Mouse (Mus musculus) intestine, embryonic 16.5 days (tissue): Measurements from ENCODE around the gene Hoxc5. TPM values are rescaled to one million over a fixed set of nuclear protein-coding genes. Genes with fewer than 3 reads are reported as not detected.

Experiments
- ATAC-seq: fragments of 200-750 bp; cut with Nextera tagmentation; 2 replicates; pipeline ENCODE4 v1.8.0; 2017; ENCODE audit warnings: moderate TSS enrichment, moderate library complexity
- H3K27ac ChIP-seq: fragments of 300-500 bp; sonication (generic); 2 replicates; pipeline ENCODE4 v1.5.1; 2014; ENCODE audit warnings: mild to moderate bottlenecking, low read length
- H3K27me3 ChIP-seq: fragments of 300-500 bp; sonication (generic); replicated peaks from 2 replicates; pipeline ENCODE4 v1.6.1; 2014; ENCODE audit warnings: low read length, control low read depth, mixed read lengths; ENCODE audit not compliant: control insufficient read depth, insufficient read depth
- H3K36me3 ChIP-seq: fragments of 300-500 bp; sonication (generic); 2 replicates; pipeline ENCODE4 v1.6.1; 2014; ENCODE audit warnings: low read length, control low read depth; ENCODE audit not compliant: control insufficient read depth, insufficient read depth
- H3K4me1 ChIP-seq: fragments of 300-500 bp; sonication (generic); 2 replicates; pipeline ENCODE4 v1.6.1; 2014; ENCODE audit warnings: low read length, control low read depth, mixed read lengths; ENCODE audit not compliant: control insufficient read depth, insufficient read depth
- H3K4me2 ChIP-seq: fragments of 300-500 bp; sonication (generic); 2 replicates; pipeline ENCODE4 v1.6.1; 2014; ENCODE audit warnings: low read depth, low read length, control low read depth
- H3K4me3 ChIP-seq: fragments of 300-500 bp; sonication (generic); 2 replicates; pipeline ENCODE4 v1.5.1; 2014; ENCODE audit warnings: mild to moderate bottlenecking, low read length
- H3K9ac ChIP-seq: fragments of 300-500 bp; sonication (generic); 2 replicates; pipeline ENCODE4 v1.6.1; 2014; ENCODE audit warnings: low read depth, low read length
- H3K9me3 ChIP-seq: fragments of 300-500 bp; sonication (generic); 2 replicates; pipeline ENCODE4 v1.6.1; 2016; ENCODE audit warnings: low read length, control low read depth; ENCODE audit not compliant: control insufficient read depth
- WGBS: fragments of 180-500 bp; shearing (Covaris S2); extraction: QIAGEN DNeasy Blood & Tissue Kit; methylation state at CpG from one replicate; pipeline ENCODE4 v1.1.7; 2014; 5-methylcytosine and 5-hydroxymethylcytosine counted together
- polyA plus RNA-seq: library from polyadenylated mRNA; unstranded; fragments of >200 nt; fragmentation: Nextera tagmentation; extraction: Ambion mirVana; gene quantifications from 2 replicates; pipeline ENCODE4 v1.2.1, GENCODE M21; 2015

The Hoxc5 gene
- polyA plus RNA-seq, 1 experiment from 2014 or later, result 6.8 TPM

DNA sequence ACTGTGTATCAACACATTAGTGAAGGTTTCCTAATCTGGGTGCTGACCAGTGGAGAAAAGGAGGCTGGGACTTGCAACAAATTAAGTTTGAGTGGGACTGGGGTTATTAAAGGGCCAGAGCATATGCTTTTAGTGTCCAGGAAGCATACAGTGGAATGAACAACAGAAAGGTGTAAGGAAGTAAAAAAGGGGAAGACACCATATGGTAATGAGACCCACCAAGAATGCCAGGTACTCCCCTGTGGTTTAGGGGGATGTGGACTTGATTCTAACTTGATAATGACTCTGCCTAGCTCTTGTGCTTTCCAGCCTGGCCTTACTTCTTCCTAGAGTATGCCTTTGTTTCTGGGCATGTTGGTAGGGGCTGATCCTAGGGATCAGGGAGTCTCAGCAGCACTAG is 86.0 kb downstream of the Hoxc5 start:
- Histone ChIP-seq H3K4me1 (no peaks in the 10 kb centered on the region), H3K36me3 (no peaks in the 10 kb centered on the region), H3K4me2 (no peak overlapping the region), H3K27me3 (peaks cover 9% of the 10 kb centered on the region; the same call in 1 of the 2 replicates), H3K9me3 (no peaks in the 10 kb centered on the region), H3K9ac (no peak overlapping the region), H3K4me3 (no peak overlapping the region), H3K27ac (no peak overlapping the region)
- no peak for ATAC-seq

- Histone ChIP-seq H3K36me3 (no peaks in the 10 kb centered on the region), H3K4me3 (no peak overlapping the region), H3K4me2 (no peak overlapping the region), H3K27ac (no peak overlapping the region), H3K27me3 (peaks cover 12% of the 10 kb centered on the region; the same call in 1 of the 2 replicates), H3K9ac (no peak overlapping the region), H3K4me1 (peaks cover 10% of the 10 kb centered on the region), H3K9me3 (no peaks in the 10 kb centered on the region)
- ATAC-seq, result no peak
- WGBS, result 57% methylated on average over 2 of the region's 2 CpGs
Observed at GRCm38 (mm10) chr15:103056396-103056795, 89.2 kb downstream of the Hoxc5 start.

DNA sequence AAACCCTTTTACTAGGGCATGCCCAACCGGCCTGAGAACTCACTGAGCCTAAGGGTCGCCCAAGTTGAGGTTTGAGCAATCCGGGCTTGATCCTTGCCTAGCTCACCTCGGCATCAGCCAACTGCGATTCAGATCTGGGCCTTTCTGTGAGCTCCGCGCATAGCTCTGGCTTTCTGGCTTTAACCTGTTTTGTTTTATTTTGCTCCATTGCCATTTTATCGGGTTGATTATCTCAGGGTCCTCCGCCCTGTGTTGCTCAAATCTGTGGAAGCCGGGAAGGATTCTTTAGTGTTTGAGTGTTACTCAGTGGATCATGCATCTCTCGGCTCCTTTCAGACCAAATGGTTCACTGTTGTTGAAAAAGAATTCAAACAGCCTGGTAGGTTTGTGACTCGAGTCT is 91.5 kb downstream of the Hoxc5 start:
- peak overlapping the region; percentile 48 for H3K4me2 ChIP-seq
- no peaks in the 10 kb centered on the region for H3K9me3 ChIP-seq
- H3K27me3 ChIP-seq, result peaks cover 18% of the 10 kb centered on the region
- peak overlapping the region; percentile 25 for H3K4me3 ChIP-seq
- ATAC-seq, result no peak
- WGBS, result 26% methylated on average over 12 of the region's 12 CpGs
- H3K4me1 ChIP-seq, result peaks cover 18% of the 10 kb centered on the region
- H3K27ac ChIP-seq, result 0 out of 2 replicates have a peak overlapping the region, but pooled peaks have one; percentile 1
- H3K9ac ChIP-seq, result peak overlapping the region; percentile 68
- H3K36me3 ChIP-seq, result no peaks in the 10 kb centered on the region

DNA sequence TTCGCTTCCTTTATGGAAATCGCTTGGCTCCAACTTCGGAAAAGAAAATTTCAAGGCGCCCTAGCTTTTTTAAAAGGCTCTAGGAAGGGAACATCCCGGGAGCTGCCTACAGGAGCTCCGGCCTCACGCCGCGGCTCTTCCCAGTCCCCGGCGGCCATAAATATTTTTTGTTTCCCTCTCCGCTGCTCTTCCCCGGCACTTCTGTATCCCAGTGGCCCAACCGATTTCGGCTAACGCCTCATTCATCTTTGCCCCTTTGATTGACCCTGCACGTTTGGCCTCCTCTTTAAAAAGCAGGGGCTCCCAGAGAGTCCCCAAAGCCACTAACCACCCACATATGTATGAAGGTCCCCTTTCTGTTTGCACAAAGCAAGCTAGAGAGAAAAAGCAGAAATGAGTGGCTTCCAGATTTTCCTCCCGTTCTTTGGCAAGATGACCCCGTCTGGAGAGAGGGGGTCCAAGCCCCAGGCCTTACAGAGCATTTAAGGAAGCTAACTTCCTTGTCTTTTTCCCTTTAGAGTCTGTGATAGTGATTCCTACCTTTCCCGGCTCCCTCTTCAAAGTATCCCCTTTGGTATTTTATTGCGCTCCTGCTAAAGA is 92.2 kb downstream of the Hoxc5 start:
- Histone ChIP-seq H3K9ac (peak overlapping the region; percentile 68), H3K9me3 (no peaks in the 10 kb centered on the region), H3K4me2 (peak overlapping the region; percentile 48), H3K27ac (peak overlapping the region; percentile 94), H3K4me1 (peaks cover 18% of the 10 kb centered on the region), H3K36me3 (no peaks in the 10 kb centered on the region), H3K4me3 (peak overlapping the region; percentile 25), H3K27me3 (peaks cover 18% of the 10 kb centered on the region)
- no peak for ATAC-seq
- 10% methylated on average over 21 of the region's 21 CpGs for WGBS

DNA sequence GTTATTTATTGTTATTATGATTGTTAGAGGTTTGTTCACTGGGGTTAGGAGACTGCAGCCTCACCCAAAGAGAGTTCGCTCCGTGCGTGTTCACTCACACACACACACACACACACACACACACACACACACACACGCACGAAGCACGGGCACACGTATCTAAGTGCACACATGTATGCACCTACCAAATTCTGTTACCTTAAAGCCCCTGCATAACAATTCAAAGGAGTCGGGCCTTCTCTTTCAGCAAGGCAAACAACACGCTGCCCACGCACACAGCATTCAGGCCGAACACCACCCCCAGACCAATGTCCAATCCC is 92.7 kb downstream of the Hoxc5 start:
- peaks cover 18% of the 10 kb centered on the region for H3K27me3 ChIP-seq
- WGBS, result 26% methylated on average over 11 of the region's 11 CpGs
- H3K4me2 ChIP-seq, result peak overlapping the region; percentile 48
- peak overlapping the region; percentile 68 for H3K9ac ChIP-seq
- peak overlapping the region; percentile 25 for H3K4me3 ChIP-seq
- no peaks in the 10 kb centered on the region for H3K36me3 ChIP-seq
- peaks cover 18% of the 10 kb centered on the region for H3K4me1 ChIP-seq
- ATAC-seq, result 0 out of 2 replicates have a peak, but pooled peaks have one; percentile 27
- peak overlapping the region; percentile 94 for H3K27ac ChIP-seq
- H3K9me3 ChIP-seq, result no peaks in the 10 kb centered on the region

DNA sequence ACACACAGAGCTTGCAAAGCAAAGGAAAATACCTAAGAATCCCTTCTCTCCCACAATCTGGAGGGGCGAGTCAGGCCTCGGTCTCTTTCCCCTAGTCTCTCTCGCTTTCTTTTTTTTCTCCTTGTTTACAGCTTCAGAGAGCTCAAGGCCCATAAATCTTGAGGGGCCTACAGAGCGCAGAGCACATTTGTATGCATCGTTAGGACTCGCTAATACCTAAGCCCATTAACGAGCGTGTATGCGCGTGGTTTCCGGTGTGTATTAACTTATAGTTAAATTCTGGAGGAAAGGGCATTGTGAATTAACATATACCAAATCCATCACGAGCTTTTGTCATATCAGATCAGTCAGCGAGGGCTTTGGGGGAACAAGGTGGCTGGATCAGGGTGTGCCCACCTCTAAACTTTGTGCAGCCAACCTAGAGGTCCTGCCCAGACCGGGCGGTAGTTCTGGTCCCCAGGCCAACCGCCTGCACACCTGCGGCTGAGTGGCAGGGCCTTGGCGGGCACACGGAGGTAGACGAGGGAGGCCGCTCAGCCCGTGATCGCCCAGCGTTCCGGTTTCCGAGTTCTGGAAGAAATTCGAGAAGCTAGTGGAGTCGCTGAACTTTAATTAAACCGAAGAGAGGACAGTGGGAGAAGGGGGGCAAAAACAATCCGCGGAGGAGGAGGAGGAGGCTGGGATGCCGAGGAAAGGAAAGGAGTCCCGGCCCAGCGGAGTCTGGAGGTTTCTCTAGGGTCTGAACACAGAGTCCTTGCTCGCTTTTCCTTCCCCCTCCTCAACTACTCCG is 93.3 kb downstream of the Hoxc5 start:
- peaks cover 18% of the 10 kb centered on the region for H3K4me1 ChIP-seq
- WGBS, result 10% methylated on average over 36 of the region's 36 CpGs
- H3K27ac ChIP-seq, result peak overlapping the region; percentile 94
- no peaks in the 10 kb centered on the region for H3K36me3 ChIP-seq
- H3K9me3 ChIP-seq, result no peaks in the 10 kb centered on the region
- H3K4me3 ChIP-seq, result peak overlapping the region; percentile 25
- H3K9ac ChIP-seq, result peak overlapping the region; percentile 71
- peak; percentile 66 for ATAC-seq
- H3K27me3 ChIP-seq, result peaks cover 18% of the 10 kb centered on the region
- H3K4me2 ChIP-seq, result peak overlapping the region; percentile 48

DNA sequence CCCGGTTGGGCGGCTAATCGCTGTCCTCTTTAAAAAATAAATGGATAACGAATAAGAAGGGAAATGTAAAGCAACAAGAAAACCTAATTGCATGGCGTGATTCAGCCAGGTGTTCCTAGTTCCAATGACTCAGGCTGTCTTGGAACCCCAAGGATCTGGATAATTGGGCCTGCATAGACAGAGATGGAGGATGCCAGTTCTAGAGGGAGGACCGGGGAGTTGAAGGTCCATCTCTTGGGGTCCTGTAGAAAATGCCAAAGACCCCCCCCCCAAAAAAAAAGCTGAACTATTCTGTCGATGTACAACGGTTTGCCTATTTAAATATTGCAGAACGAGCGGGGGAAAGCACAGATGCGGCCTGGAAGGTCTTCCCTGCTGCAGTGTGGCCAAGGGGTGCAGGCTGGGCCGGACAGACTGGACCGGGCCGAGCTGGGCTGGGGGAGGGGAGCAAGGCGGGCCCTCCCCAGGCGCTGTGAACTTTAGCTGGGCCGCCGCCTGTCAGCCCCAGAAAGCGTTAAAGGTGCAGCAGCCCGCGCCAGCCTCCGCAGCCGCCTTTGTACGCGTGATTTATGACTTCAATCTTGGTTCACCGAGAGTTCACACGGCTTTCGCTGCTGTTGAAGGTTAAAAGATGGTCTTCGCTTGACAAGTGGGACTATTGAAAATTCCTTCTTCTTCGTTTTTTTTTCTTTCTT is 94.0 kb downstream of the Hoxc5 start:
- Histone ChIP-seq H3K4me1 (peaks cover 21% of the 10 kb centered on the region), H3K27me3 (peaks cover 20% of the 10 kb centered on the region), H3K4me3 (peak overlapping the region; percentile 25), H3K4me2 (peak overlapping the region; percentile 48), H3K27ac (peak overlapping the region; percentile 94), H3K9me3 (no peaks in the 10 kb centered on the region), H3K36me3 (no peaks in the 10 kb centered on the region), H3K9ac (peak overlapping the region; percentile 71)
- ATAC-seq, result peak; percentile 54
- WGBS, result 2% methylated on average over 30 of the region's 30 CpGs

- Histone ChIP-seq H3K27me3 (peaks cover 20% of the 10 kb centered on the region), H3K4me3 (no peak overlapping the region), H3K9ac (no peak overlapping the region), H3K4me2 (peak overlapping the region; percentile 48; the same call in 1 of the 2 replicates), H3K9me3 (no peaks in the 10 kb centered on the region), H3K4me1 (peaks cover 21% of the 10 kb centered on the region), H3K27ac (peak overlapping the region; percentile 94), H3K36me3 (no peaks in the 10 kb centered on the region)
- no peak for ATAC-seq
- 12% methylated on average over 2 of the region's 2 CpGs for WGBS
Observed at GRCm38 (mm10) chr15:103061988-103062387, 94.7 kb downstream of the Hoxc5 start.

GRCm38 (mm10) chr15:103065642-103066041 is 98.4 kb downstream of the Hoxc5 start:
- Histone ChIP-seq H3K9ac (no peak overlapping the region), H3K4me2 (no peak overlapping the region), H3K36me3 (no peaks in the 10 kb centered on the region), H3K4me3 (no peak overlapping the region), H3K27me3 (peaks cover 30% of the 10 kb centered on the region), H3K4me1 (peaks cover 24% of the 10 kb centered on the region), H3K9me3 (no peaks in the 10 kb centered on the region), H3K27ac (no peak overlapping the region)
- no peak for ATAC-seq
- WGBS, result 30% methylated on average over 7 of the region's 7 CpGs
